Mouse (Mus musculus) limb, embryonic 11.5 days (tissue): Measurements from ENCODE around the gene Heatr3. TPM values are rescaled to one million over a fixed set of nuclear protein-coding genes. Genes with fewer than 3 reads are reported as not detected.
"Not testable (repeated sequence)": the region's sequence is repeated elsewhere in the genome, so short reads cannot be mapped to it uniquely, and the experiment has no call there.

Experiments used
- ATAC-seq: fragments of 200-750 bp; cut with Nextera tagmentation; 2 replicates; pipeline ENCODE4 v1.8.0; 2017; ENCODE audit warnings: low read depth; ENCODE audit not compliant: insufficient number of reproducible peaks, low FRiP score, low TSS enrichment
- DNase-seq: peaks from one replicate; pipeline ENCODE4 v3.0.0-alpha.2; 2015; ENCODE audit warnings: low spot score
- H3K27ac ChIP-seq: fragments of 300-500 bp; sonication (generic); replicated peaks from 2 replicates; pipeline ENCODE4 v1.5.1; 2014; ENCODE audit warnings: low read depth, mild to moderate bottlenecking, low read length
- H3K27me3 ChIP-seq: fragments of 300-500 bp; sonication (generic); 2 replicates; pipeline ENCODE4 v1.6.1; 2014; ENCODE audit warnings: mild to moderate bottlenecking, low read length, mixed read lengths; ENCODE audit not compliant: control insufficient read depth, insufficient read depth
- H3K36me3 ChIP-seq: fragments of 300-500 bp; sonication (generic); 2 replicates; pipeline ENCODE4 v1.6.1; 2014; ENCODE audit warnings: mild to moderate bottlenecking, low read length, moderate library complexity, mixed read lengths; ENCODE audit not compliant: control insufficient read depth, insufficient read depth
- H3K4me1 ChIP-seq: fragments of 300-500 bp; sonication (generic); 2 replicates; pipeline ENCODE4 v1.6.1; 2014; ENCODE audit warnings: low read length, mixed read lengths; ENCODE audit not compliant: control insufficient read depth, insufficient read depth
- H3K4me2 ChIP-seq: fragments of 300-500 bp; sonication (generic); 2 replicates; pipeline ENCODE4 v1.6.1; 2014; ENCODE audit warnings: low read depth, mild to moderate bottlenecking, moderate library complexity; ENCODE audit not compliant: severe bottlenecking
- H3K4me3 ChIP-seq: fragments of 300-500 bp; sonication (generic); 2 replicates; pipeline ENCODE4 v1.5.1; 2014; ENCODE audit warnings: low read depth, low read length
- H3K9ac ChIP-seq: fragments of 300-500 bp; sonication (generic); 2 replicates; pipeline ENCODE4 v1.6.1; 2014; ENCODE audit warnings: mild to moderate bottlenecking, low read length
- H3K9me3 ChIP-seq: fragments of 300-500 bp; sonication (generic); 2 replicates; pipeline ENCODE4 v1.6.1; 2016; ENCODE audit warnings: low read length; ENCODE audit not compliant: control insufficient read depth
- WGBS: fragments of 180-500 bp; shearing (Covaris S2); extraction: QIAGEN DNeasy Blood & Tissue Kit; methylation state at CpG from one replicate; pipeline ENCODE4 v1.1.7; 2014; 5-methylcytosine and 5-hydroxymethylcytosine counted together
- polyA plus RNA-seq: library from polyadenylated mRNA; unstranded; fragments of >200 nt; fragmentation: Nextera tagmentation; extraction: Ambion mirVana; gene quantifications from 2 replicates; pipeline ENCODE4 v1.2.1, GENCODE M21; 2014

Gene Heatr3
- polyA plus RNA-seq, 1 experiment from 2014 or later, result 51.8 TPM

- Histone ChIP-seq H3K27me3 (no peaks in the 10 kb centered on the region), H3K4me2 (peak within 1 kb of the TSS; percentile 95), H3K4me1 (peaks cover 18% of the 10 kb centered on the region), H3K27ac (peak within 1 kb of the TSS; percentile 84), H3K9ac (peak within 1 kb of the TSS; percentile 79), H3K9me3 (no peaks in the 10 kb centered on the region), H3K36me3 (no peaks in the 10 kb centered on the region), H3K4me3 (peak within 1 kb of the TSS; percentile 85)
- WGBS, result under 1% methylated on average over 62 of the region's 97 CpGs
- ATAC-seq (peak; percentile 85), DNase-seq (peak; percentile 93)
Measured at GRCm38 (mm10) chr8:88198945-88199571, 61.4 kb downstream of the Heatr3 start, which contains the start of gene Tent4b. Gene Tent4b, plus strand, starts transcription at chr8:88199213.

GRCm38 (mm10) chr8:88199700-88200601, 62.3 kb downstream of the Heatr3 start:
- H3K4me2 ChIP-seq, result peak overlapping the region; percentile 95
- H3K9me3 ChIP-seq, result no peaks in the 10 kb centered on the region
- peak overlapping the region; percentile 84 for H3K27ac ChIP-seq
- peak; percentile 47 for ATAC-seq
- peak overlapping the region; percentile 79 for H3K9ac ChIP-seq
- H3K36me3 ChIP-seq, result no peaks in the 10 kb centered on the region
- peak overlapping the region; percentile 85 for H3K4me3 ChIP-seq
- WGBS, result under 1% methylated on average over 47 of the region's 117 CpGs
- H3K27me3 ChIP-seq, result no peaks in the 10 kb centered on the region
- peak; percentile 58 for DNase-seq
- H3K4me1 ChIP-seq, result peaks cover 18% of the 10 kb centered on the region

- peaks cover 18% of the 10 kb centered on the region for H3K4me1 ChIP-seq
- no peaks in the 10 kb centered on the region for H3K36me3 ChIP-seq
- H3K27ac ChIP-seq, result no peak overlapping the region
Measured at GRCm38 (mm10) chr8:88200724-88201495, 63.3 kb downstream of the Heatr3 start.

GRCm38 (mm10) chr8:88201641-88202040, 64.0 kb downstream of the Heatr3 start:
- Histone ChIP-seq H3K4me1 (peaks cover 18% of the 10 kb centered on the region), H3K4me3 (no peak overlapping the region), H3K27ac (no peak overlapping the region), H3K27me3 (no peaks in the 10 kb centered on the region), H3K36me3 (no peaks in the 10 kb centered on the region), H3K9ac (no peak overlapping the region), H3K4me2 (peak overlapping the region; percentile 3; the same call in 1 of the 2 replicates), H3K9me3 (no peaks in the 10 kb centered on the region)
- DNase-seq (no peak), ATAC-seq (no peak)
- WGBS, result 59% methylated on average over 3 of the region's 3 CpGs

More at GRCm38 (mm10) chr8:88200724-88201495, 63.3 kb downstream of the Heatr3 start:
- 31% methylated on average over 10 of the region's 10 CpGs for WGBS
- no peak for DNase-seq
- peak overlapping the region; percentile 95 for H3K4me2 ChIP-seq
- H3K9me3 ChIP-seq, result no peaks in the 10 kb centered on the region
- H3K27me3 ChIP-seq, result no peaks in the 10 kb centered on the region
- H3K9ac ChIP-seq, result peak overlapping the region; percentile 22; the same call in 1 of the 2 replicates
- no peak for ATAC-seq
- H3K4me3 ChIP-seq, result peak overlapping the region; percentile 85

GRCm38 (mm10) chr8:88206016-88206415, 68.4 kb downstream of the Heatr3 start:
- H3K9ac ChIP-seq, result no peak overlapping the region
- no peaks in the 10 kb centered on the region for H3K9me3 ChIP-seq
- 93% methylated on average over 9 of the region's 9 CpGs for WGBS
- H3K4me2 ChIP-seq, result no peak overlapping the region
- peaks cover 11% of the 10 kb centered on the region for H3K4me1 ChIP-seq
- H3K27me3 ChIP-seq, result no peaks in the 10 kb centered on the region
- ATAC-seq (no peak), DNase-seq (no peak)
- no peak overlapping the region for H3K4me3 ChIP-seq
- no peaks in the 10 kb centered on the region for H3K36me3 ChIP-seq
- H3K27ac ChIP-seq, result no peak overlapping the region

GRCm38 (mm10) chr8:88207121-88207821, 69.6 kb downstream of the Heatr3 start:
- WGBS, result 91% methylated on average over 7 of the region's 7 CpGs
- H3K27ac ChIP-seq, result no peak overlapping the region
- DNase-seq, result no peak
- no peaks in the 10 kb centered on the region for H3K27me3 ChIP-seq
- H3K9me3 ChIP-seq, result no peaks in the 10 kb centered on the region
- ATAC-seq, result no peak
- no peak overlapping the region for H3K4me2 ChIP-seq
- H3K36me3 ChIP-seq, result no peaks in the 10 kb centered on the region
- no peaks in the 10 kb centered on the region for H3K4me1 ChIP-seq
- H3K9ac ChIP-seq, result no peak overlapping the region
- no peak overlapping the region for H3K4me3 ChIP-seq

- H3K9ac ChIP-seq, H3K4me1 ChIP-seq, H3K36me3 ChIP-seq, H3K4me3 ChIP-seq, ATAC-seq, H3K27ac ChIP-seq, H3K9me3 ChIP-seq, H3K4me2 ChIP-seq, DNase-seq, H3K27me3 ChIP-seq: not testable (repeated sequence)
- WGBS, result 85% methylated on average over 5 of the region's 6 CpGs
Measured at GRCm38 (mm10) chr8:88209930-88210827, 72.5 kb downstream of the Heatr3 start.
